Mouse (Mus musculus) right cerebral cortex, postnatal 14 days (tissue): ENCODE data around the gene Ephb1.

ENCODE experiments used
- DNase-seq: peaks from one replicate; pipeline ENCODE4 v3.0.0; 2022

Ephb1 gene

GRCm38 (mm10) chr9:102351721-102352120, 2.8 kb downstream of the Ephb1 start:
- peak; percentile 23 for DNase-seq

- no peak for DNase-seq
Observed at GRCm38 (mm10) chr9:102351221-102351620, 3.3 kb downstream of the Ephb1 start.

GRCm38 (mm10) chr9:102350696-102351095, 3.8 kb downstream of the Ephb1 start:
- no peak for DNase-seq

GRCm38 (mm10) chr9:102350076-102350475, 4.4 kb downstream of the Ephb1 start:
- DNase-seq: no peak

GRCm38 (mm10) chr9:102346801-102347200, 7.7 kb downstream of the Ephb1 start:
- no peak for DNase-seq

GRCm38 (mm10) chr9:102345474-102345873, 9.0 kb downstream of the Ephb1 start:
- no peak for DNase-seq

GRCm38 (mm10) chr9:102345047-102345446, 9.4 kb downstream of the Ephb1 start:
- DNase-seq: no peak

GRCm38 (mm10) chr9:102344086-102344930, 10.2 kb downstream of the Ephb1 start:
- DNase-seq: no peak

- DNase-seq: no peak
Observed at GRCm38 (mm10) chr9:102343061-102343460, 11.4 kb downstream of the Ephb1 start.

- DNase-seq: no peak
Observed at GRCm38 (mm10) chr9:102342026-102342425, 12.5 kb downstream of the Ephb1 start.

- no peak for DNase-seq
Observed at GRCm38 (mm10) chr9:102340768-102341167, 13.7 kb downstream of the Ephb1 start.

GRCm38 (mm10) chr9:102335571-102336282, 18.8 kb downstream of the Ephb1 start:
- DNase-seq: no peak

- no peak for DNase-seq
Observed at GRCm38 (mm10) chr9:102330266-102331060, 24.0 kb downstream of the Ephb1 start.

GRCm38 (mm10) chr9:102327625-102328150, 26.8 kb downstream of the Ephb1 start:
- no peak for DNase-seq

- no peak for DNase-seq
Observed at GRCm38 (mm10) chr9:102315436-102315835, 39.1 kb downstream of the Ephb1 start.

GRCm38 (mm10) chr9:102314795-102315194, 39.7 kb downstream of the Ephb1 start:
- no peak for DNase-seq

GRCm38 (mm10) chr9:102310431-102310830, 44.1 kb downstream of the Ephb1 start:
- DNase-seq: no peak

GRCm38 (mm10) chr9:102309278-102309677, 45.2 kb downstream of the Ephb1 start:
- DNase-seq: no peak

GRCm38 (mm10) chr9:102307656-102308055, 46.8 kb downstream of the Ephb1 start:
- no peak for DNase-seq

- DNase-seq: no peak
Observed at GRCm38 (mm10) chr9:102306645-102307415, 47.7 kb downstream of the Ephb1 start.

- DNase-seq: no peak
Observed at GRCm38 (mm10) chr9:102305432-102306100, 48.9 kb downstream of the Ephb1 start.

- DNase-seq: no peak
Observed at GRCm38 (mm10) chr9:102304796-102305195, 49.7 kb downstream of the Ephb1 start.
